Mouse (Mus musculus): ENCODE data around the gene Colgalt2.

- TF ChIP-seq CTCF (IDR thresholded peaks at IDR 0.05; ENCODE audit: extremely low read depth, insufficient read depth, low read length): no peak
- TF ChIP-seq POLR2A (IDR thresholded peaks at IDR 0.05; ENCODE audit: extremely low read depth, insufficient read depth, low read length): no peak
These were observed 106.5 kb downstream of the Colgalt2 start for GRCm38 (mm10) chr1:152506175-152506574.
